Mouse (Mus musculus) spleen, adult 18-20 months (tissue): ENCODE measurements at regions not wholly inside any gene's neighbourhood (a gene's known extent, or its start where the extent isn't known, plus 50 kb on each side); places are given as distances from the start of the nearest gene placed in this dataset.

Experiments
- DNase-seq, 2 experiments: peaks; one replicate each; pipeline ENCODE4 v3.0.0; 2022; ENCODE audit warnings: mixed read lengths in 2 of 2

GRCm38 (mm10) chr12:107539683-107540082 is 51.3 kb downstream of the 3110018I06Rik start:
- no peak for DNase-seq

GRCm38 (mm10) chr12:107541196-107541595 is 52.8 kb downstream of the 3110018I06Rik start:
- no peak for DNase-seq

- DNase-seq, result no peak
Measured at GRCm38 (mm10) chr12:107547194-107547885, 58.9 kb downstream of the 3110018I06Rik start.

DNA sequence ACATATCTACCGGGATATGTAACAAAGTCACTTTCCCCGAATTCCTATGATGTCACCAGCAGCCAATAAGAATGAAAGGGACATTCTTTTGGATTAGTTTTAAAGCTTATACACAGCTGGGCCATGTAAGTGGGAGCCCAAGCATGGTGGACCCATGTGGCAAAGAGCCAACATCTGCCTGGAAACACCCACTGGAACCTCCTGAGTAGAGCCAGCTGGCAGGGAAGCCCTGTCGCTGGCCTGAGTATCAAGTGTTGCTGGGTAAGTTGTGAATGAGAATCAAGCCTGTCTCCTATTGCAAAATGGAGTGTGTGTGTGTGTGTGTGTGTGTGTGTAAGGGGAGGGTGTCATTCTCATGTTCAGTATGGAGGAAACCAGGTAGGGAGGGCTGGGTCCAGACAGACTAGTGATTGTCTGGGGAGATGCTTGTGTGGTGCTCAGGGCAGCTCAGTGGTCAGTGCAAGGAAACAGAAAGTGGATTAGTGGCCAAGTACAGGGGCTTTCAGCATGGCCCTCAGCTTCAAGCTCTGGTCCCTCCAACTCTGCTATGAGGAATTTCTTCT is 59.5 kb downstream of the 3110018I06Rik start:
- DNase-seq, result no peak

DNA sequence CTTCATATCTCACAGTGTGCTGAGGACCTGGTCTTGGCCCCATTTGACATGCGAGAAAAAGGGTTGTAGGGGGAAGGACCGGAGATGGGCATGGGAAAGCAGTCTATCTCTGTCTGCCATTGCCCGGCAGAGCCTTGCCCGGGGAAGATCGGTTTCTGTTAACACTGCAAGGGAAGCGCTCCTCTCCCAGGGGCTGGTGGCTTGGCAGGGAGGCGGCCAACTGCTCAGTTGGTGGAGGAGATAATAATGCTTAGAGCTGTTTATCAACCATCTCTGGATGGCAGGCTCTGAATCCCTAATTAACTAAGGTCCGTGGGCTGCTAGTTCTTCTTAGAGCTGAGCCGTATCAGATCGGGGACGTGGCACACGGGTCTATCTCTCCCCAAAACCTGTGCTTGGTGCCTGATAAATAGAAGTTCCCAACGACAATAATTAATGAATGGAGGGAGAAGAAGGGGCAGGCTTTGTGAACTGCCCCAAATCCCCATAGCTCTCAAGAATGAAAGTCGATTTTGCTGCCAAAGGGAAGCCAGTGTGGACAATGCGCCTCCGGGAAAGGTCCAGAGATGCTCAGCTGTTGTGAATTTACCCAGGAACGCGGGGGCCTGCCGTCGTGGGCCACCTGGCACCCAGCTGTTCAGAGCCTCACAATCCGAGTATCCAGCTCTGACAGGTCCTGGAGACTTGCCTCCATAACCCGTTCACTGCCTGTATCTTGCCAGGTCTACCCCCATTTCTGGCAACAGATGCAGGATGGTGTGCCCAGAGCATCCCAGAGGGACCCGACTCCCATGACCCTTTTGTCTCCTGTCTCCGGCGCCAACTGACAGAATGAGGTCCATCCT is 61.2 kb downstream of the 3110018I06Rik start:
- no peak for DNase-seq

DNA sequence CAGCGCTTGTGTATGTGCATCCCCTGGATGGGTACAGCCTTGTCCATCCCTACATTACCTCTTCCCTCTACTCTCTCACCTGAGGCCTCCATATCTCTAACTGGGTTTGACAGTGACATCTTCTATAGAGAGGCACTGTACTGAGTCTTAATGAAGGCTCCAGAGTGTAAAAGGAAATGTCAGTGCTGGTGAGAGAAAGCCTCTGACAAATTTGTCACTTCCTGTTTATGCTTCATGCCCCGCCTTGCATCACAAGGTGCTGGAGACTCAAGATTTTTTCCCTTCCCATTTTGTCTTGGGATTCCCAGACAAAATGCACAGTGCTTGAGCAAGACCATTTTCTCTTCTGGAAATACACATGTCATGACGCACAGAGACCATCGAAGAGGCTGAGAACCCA is 70.8 kb downstream of the 3110018I06Rik start:
- DNase-seq, result no peak

DNA sequence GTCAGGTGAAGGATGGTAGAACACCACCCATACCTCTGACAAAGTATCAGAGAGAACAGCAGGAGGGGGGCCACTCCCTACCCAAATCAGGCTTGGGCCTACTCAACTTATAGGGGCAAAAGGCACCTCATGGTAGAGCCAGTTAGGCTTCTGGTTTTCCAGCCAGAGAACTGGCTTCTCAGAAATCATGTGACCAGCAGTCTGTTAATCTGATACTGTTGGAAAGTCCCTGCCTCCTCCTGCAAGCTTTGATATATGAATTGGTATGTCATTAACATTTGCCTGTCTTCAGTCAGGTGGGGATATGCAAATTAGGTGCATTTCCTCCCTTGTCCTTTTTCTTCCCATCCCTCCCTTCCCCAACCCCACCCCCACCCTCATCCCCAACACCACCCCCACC is 71.7 kb downstream of the 3110018I06Rik start:
- no peak for DNase-seq

DNA sequence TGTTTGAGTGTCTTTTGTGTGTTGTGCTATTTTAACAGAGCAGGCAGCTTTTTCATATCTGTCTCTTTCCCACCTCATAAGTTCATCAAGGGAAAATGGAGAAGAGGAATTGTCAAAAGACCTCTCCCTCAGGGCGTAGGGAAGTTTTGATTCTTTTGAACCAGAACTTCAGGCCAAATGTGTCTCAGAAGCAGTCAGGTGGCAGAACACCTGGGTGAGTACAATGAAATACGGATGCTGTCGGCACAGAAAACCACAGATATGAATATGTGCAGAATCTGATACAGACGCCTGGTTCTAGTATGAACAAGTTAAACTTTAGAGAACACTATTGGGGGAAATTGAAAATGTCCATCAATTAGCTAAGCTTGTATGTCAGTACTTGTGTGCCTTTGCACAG is 84.2 kb downstream of the 3110018I06Rik start:
- no peak for DNase-seq

DNA sequence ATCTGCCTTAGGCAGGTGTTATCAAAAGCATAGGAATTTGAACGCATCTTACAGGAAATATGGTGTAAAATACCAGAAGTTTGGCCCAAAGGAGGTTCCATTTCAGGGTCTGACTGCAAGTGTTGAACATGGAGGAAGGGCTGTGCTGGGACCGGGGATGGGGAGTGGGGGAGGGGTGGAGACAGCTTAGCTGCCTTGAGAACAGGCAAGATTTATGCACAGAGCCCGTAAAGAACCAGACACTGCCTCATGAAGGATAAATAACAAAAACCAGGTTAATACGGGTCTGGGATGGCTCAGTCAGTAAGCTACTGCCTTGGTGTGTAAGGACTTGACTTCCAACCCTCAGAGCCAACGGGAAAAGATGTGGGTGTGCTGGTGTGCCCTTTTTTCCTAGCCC is 91.1 kb downstream of the 3110018I06Rik start:
- no peak for DNase-seq

DNA sequence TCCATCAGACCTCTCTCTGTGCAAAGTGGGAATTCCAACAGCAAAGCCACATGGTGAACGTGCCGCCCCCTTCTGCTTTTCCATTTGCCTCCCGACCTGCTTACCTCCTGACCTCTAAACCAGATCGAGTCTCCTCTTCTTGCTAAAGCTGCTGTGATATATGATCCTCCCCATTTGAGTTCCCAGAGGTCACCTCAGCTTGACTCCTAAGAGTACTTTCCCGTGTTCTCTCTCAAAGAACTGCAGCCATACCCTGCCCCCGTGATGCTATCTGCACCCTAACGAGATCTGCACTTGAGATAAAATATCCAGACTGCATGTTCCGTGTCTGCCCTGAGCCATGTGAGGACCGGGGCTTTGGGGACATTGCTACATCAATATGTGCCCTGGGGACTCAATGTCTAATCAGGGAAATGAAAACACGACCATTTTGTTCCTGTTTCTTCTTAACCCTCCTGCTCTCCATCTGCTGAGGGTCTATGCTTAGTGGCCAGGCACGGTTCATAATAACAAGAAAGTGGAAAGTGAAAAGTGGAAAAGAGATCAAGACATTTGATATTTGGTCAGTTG is 94.8 kb downstream of the 3110018I06Rik start:
- no peak for DNase-seq

- DNase-seq, result no peak
Measured at GRCm38 (mm10) chr12:107585696-107586225, 97.3 kb downstream of the 3110018I06Rik start.

- DNase-seq, result no peak
Measured at GRCm38 (mm10) chr12:107596236-107596635, 107.8 kb downstream of the 3110018I06Rik start.

GRCm38 (mm10) chr12:107600576-107600975 is 112.1 kb downstream of the 3110018I06Rik start:
- no peak for DNase-seq

DNA sequence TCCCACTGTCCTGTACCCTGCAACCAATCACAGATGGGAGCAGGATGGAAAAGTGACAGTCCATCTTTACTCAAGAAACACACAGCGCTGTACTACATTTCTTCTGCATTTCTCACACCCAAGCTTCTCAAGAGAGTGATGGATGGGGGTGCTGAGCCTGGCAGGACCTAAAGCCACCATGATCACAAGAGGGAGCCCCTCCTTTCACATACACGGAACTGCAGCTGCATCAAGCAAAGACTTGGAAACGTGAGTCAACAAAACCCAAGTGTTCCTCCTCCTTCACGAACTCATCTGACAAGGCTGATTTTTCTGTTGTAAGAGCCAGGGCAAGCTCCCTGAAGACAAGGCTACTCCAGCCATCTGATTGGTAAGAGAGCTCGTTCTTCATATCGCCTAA is 120.5 kb downstream of the 3110018I06Rik start:
- no peak for DNase-seq

GRCm38 (mm10) chr12:107609986-107610385 is 121.6 kb downstream of the 3110018I06Rik start:
- no peak for DNase-seq

- no peak for DNase-seq
Measured at GRCm38 (mm10) chr12:107617212-107617994, 129.0 kb downstream of the 3110018I06Rik start.

- no peak for DNase-seq
Measured at GRCm38 (mm10) chr12:107624446-107624845, 136.0 kb downstream of the 3110018I06Rik start.

DNA sequence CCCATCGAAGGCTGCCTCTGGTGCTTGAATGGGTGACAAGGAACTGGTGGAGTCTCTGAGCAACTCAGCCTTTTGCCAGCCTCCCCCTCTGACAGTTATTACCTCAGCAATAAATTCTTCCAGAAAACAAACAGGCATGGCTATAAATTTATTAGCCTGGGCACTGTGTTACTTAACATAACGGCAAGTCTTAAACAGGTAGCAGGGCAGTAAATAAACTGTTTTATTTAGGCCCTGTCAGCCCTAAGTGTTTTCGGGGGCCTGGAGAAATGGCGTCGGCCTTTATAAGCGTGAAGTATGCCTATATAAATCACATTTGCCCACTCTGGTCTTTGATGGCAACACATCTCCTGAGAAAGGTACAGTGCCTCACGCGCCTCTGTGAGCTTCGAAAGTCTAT is 159.6 kb downstream of the 3110018I06Rik start:
- DNase-seq, result no peak

DNA sequence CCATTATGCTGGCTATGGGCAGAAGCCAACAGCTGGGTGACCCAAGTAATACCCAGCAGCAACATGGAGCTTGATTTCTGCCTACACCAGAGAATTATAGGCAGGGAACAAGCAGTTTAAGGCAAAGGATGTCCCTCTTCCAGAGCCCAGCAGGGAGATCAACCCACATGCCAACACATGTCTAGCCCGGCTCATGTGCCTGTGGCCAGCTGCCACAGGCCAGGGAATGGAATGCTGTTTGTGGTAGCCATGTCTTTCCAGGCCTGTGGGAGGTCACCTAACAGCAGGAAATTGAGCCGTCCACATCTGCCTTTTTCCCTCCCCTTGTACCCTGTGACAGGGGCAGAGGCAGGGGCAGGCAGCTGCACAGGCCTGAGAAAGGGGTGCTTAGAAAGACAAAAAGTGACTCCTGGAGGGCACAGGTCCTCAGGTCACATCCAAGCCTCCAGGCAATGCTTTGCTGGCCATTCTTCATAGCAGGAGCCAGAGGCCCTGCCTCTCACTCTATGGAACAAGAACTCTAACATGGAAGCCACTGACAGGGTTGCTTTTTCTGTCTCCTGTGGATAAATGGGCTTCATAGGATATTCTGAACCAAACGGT is 163.8 kb downstream of the 3110018I06Rik start:
- DNase-seq, result no peak

DNA sequence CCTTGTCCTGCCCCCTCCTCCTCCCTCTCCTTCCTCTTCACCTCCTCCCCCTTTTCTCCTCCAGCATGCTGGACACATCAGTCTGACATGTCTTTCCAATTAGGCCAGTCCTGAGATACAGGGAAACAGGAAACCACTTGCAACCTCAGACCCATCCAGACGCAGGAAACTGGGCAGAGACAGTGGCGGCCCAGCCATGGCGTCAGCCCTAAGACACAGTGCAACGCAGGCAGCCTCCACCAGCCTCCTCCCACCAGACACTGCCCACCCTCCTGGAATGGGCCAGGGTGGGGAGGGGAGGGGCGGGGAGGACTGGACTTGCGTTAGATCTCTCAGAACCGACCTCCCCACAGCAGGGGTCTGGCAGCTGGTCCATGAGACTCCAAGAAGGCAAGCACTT is 164.7 kb downstream of the 3110018I06Rik start:
- no peak for DNase-seq

DNA sequence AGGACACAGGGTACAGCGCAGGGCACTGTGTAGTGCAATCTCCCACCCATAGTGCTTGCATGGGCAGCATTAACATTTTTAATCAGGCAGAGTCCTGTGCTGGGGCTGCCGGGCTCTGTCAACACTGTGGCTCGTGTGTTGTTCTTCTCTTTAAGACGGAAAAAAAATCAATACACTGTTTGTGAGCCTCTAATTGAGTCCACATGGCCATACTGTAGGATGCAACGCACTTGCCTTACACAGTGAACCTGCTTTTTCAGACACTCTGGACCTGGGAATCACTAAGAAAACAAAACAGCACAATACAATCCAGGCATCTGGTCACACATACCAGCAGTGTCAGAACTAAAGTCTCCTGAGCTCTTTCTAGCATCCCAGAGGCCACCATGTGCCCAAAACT is 168.4 kb downstream of the 3110018I06Rik start:
- no peak for DNase-seq

DNA sequence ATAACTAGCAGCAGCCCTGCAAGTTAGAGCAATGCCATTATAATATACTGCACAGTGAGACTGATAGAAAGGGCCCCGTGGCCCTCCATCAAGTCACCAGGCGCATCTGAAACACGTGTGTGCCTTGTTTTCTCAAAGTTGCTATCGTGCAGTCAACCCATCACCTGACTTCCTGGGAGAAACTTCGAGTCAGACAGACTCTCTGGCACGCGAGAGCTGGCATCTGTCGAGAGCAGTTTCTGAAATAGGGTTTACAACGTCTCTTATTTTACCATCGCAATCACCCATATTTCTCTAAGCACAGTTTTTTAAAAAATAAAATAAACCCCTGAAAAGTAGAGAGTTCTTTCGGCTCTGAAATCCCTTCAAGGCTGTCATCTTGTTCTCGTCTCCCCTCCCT is 169.8 kb downstream of the 3110018I06Rik start:
- no peak for DNase-seq
